Mouse (Mus musculus) inflammation-experienced regulatory T-cells, adult 16 weeks (primary cell): Measurements from ENCODE around the gene Hacd1. TPM values are rescaled to one million over a fixed set of nuclear protein-coding genes. Genes with fewer than 3 reads are reported as not detected.

Source experiments
- polyA plus RNA-seq: library from polyadenylated mRNA; unstranded; fragments of 100-300 nt; shearing (Covaris generic); gene quantifications from one replicate; pipeline ENCODE4 v1.2.1, GENCODE M21; 2017

Hacd1 gene
- polyA plus RNA-seq, result not detected

DNA sequence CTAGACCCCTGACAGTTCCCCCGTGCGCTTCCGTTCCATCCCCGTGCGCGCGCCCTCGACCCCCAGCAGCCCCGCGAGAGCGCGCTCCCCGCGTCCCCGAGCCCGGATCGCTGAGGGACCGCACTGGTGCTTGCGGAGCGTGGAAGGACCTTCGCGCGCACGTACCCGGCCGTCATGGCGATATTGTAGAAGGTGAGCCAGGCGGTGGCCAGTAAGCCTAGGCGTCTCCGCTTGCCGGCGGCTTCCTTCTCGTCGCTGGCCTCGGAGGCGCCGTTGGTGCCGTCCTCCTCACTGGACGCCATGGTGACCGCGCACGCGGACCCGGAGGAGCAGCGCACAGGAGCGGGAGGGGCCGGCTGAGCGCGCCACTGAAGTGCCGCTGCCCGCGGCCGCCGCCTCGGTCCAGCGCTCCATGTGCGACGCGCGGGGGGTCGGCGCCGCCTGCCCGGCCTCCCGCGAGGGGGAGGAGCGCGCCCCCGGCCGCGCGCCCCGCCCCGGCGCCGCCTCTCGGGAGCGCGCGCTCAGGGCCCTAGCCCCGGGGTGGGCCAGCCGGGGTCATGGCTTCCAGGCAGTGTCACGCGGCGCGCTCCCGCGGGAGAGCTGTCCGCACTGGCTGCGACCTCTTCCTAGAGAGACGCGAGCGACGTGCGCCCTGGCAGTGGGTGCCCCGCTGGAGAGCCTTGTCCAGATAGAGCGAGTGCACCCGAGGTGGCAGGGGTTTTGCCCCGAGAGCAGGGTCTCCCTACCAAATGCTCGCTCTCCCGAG, at the start of gene Hacd1:
Gene Hacd1, minus strand, starts transcription at position 570 of the 766 bp plus-strand sequence.

DNA sequence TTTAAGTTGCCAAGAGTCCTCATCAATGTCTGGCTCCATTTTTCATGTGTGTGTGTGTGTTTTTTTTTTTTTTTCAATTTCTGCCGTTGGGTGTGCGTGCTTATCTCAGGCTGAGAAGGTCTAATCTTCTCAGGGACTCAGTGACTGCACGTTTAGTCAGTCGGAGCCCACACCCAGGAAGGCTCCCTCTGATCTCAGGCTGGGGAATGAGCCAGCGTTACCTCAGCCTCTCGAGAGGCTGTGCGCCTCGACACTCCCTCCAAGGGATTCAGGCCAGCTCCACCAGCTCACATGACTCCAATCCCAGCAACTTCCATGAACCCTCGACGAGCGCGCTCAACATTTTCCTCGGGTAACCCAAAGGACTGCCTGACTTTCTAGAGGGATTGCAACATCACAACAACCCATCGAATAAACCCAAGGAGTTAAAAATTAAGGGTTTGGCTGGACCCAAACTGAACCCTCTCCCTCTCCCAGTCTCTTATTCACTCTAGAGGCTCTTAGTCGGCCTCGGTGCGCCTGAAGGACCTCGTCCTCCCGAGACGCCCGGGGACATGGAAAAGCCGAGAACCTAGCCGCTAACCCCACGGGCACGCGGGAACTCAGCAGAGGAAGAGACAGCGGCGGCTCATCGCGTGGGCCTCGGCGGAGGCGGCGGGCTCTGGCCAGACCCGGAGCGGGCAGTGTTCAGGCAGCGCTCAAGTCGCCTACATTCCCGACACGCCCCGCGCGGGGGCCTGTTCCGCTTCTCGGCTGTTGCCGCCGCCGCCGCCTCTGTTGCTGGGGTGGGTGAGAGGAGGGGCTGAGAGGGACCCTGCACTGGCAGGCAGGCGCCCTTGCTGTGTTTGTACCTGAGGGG, 17.7 kb upstream of the Hacd1 start, which contains the start of gene Stam:
Gene Stam, plus strand, starts transcription at position 737 of the 859 bp plus-strand sequence.

Other genes starting within 250 kb of the Hacd1 start
- gene Stam, start 18.0 kb upstream of the Hacd1 start, polyA plus RNA-seq, result 42.2 TPM
- gene Tmem236, start 118.4 kb upstream of the Hacd1 start, polyA plus RNA-seq, result not detected
- gene Mrc1, start 173.3 kb upstream of the Hacd1 start, polyA plus RNA-seq, result 3.8 TPM